Comparison of ENCODE assay signal across 13 mouse cellular contexts in genomic region chr3:144401292-144401691, GRCm38 (mm10).
A peak's percentile ranks its signal among the peaks of the same experiment; 100 is the strongest.
DNase-seq lines count a peak whose midpoint lies in the region; ATAC-seq and TF ChIP-seq lines count a peak whose summit lies in the region.
"Had no signal": no experiment of that assay in that cellular context is flagged by ENCODE, and none has a peak within 500 bp of the region (broad histone marks: within the 10 kb centered on the region; RNA-seq: fewer than 3 reads in every experiment).

No protein-coding gene starts in this region.

- no peaks in the 10 kb centered on the region for H3K9me3 ChIP-seq in heart, postnatal 0 days (replicated peaks; ENCODE audit: control insufficient read depth, low read length)
- H3K9me3 ChIP-seq in G1E (replicated peaks), result no peaks in the 10 kb centered on the region
- H3K9me3 ChIP-seq: kidney, embryonic 15.5 days; limb, embryonic 15.5 days; midbrain, embryonic 13.5 days had no signal

- no peak for TF ChIP-seq EP300 in heart, postnatal 0 days (IDR thresholded peaks at IDR 0.05; ENCODE audit: low read depth)

- no peak overlapping the region for H3K9ac ChIP-seq in heart, postnatal 0 days (replicated peaks; ENCODE audit: low read depth, low read length)
- H3K9ac ChIP-seq: kidney, embryonic 15.5 days; limb, embryonic 15.5 days; midbrain, embryonic 13.5 days had no signal

- 64% methylated on average over 5 of the region's 5 CpGs for WGBS in heart, postnatal 0 days

- H3K4me3 ChIP-seq in heart, postnatal 0 days (ENCODE audit: low read depth, low read length), result no peak overlapping the region
- H3K4me3 ChIP-seq in G1E (ENCODE audit: low read depth, low read length), result peak overlapping the region; percentile 8; the same call in 1 of the 2 replicates
- H3K4me3 ChIP-seq in layer of hippocampus, adult 2 months, result no peak overlapping the region
- H3K4me3 ChIP-seq: kidney, embryonic 15.5 days; limb, embryonic 15.5 days; midbrain, embryonic 13.5 days had no signal

- no peak overlapping the region for H3K4me2 ChIP-seq in heart, postnatal 0 days (ENCODE audit: low read depth, low read length)
- H3K4me2 ChIP-seq: kidney, embryonic 15.5 days; limb, embryonic 15.5 days; midbrain, embryonic 13.5 days had no signal

- peaks cover 9% of the 10 kb centered on the region; the same call in 1 of the 2 replicates for H3K4me1 ChIP-seq in heart, postnatal 0 days (ENCODE audit: control insufficient read depth, insufficient read depth)
- H3K4me1 ChIP-seq in G1E (ENCODE audit: insufficient read depth, low read depth, low read length), result peaks cover 35% of the 10 kb centered on the region

- peak overlapping the region; percentile 32 for H3K27ac ChIP-seq in heart, postnatal 0 days (ENCODE audit: low read depth)
- no peak overlapping the region for H3K27ac ChIP-seq in layer of hippocampus, adult 2 months
- H3K27ac ChIP-seq: kidney, embryonic 15.5 days; limb, embryonic 15.5 days; midbrain, embryonic 13.5 days had no signal

- H3K36me3 ChIP-seq in heart, postnatal 0 days (replicated peaks; ENCODE audit: control insufficient read depth, insufficient read depth, low read length), result no peaks in the 10 kb centered on the region
- no peaks in the 10 kb centered on the region for H3K36me3 ChIP-seq in G1E (replicated peaks)
- H3K36me3 ChIP-seq: kidney, embryonic 15.5 days; limb, embryonic 15.5 days; midbrain, embryonic 13.5 days had no signal

- H3K27me3 ChIP-seq in heart, postnatal 0 days (ENCODE audit: control insufficient read depth, insufficient read depth, low read length), result no peaks in the 10 kb centered on the region
- H3K27me3 ChIP-seq in G1E (ENCODE audit: insufficient read depth, low read length), result peaks cover 4% of the 10 kb centered on the region
- H3K27me3 ChIP-seq: kidney, embryonic 15.5 days; midbrain, embryonic 13.5 days had no signal

- TF ChIP-seq CTCF in heart, postnatal 0 days (IDR thresholded peaks at IDR 0.05; ENCODE audit: low read depth), result no peak
- TF ChIP-seq CTCF in G1E (IDR thresholded peaks at IDR 0.05; ENCODE audit: low read depth, low read length), result no peak
- no peak for TF ChIP-seq CTCF in layer of hippocampus, adult 2 months (conservative IDR thresholded peaks at IDR 0.05)

- intact Hi-C loops in heart, postnatal 14 days (cut with DNase I), result no loop called here

- no peak for ATAC-seq in heart, postnatal 0 days (ENCODE audit: insufficient read depth, low read depth)
- peak; percentile 35 for ATAC-seq in G1E (ENCODE audit: extremely low read depth, insufficient number of reproducible peaks, low FRiP score, poor library complexity, severe bottlenecking)
- 0 out of 2 replicates have a peak, but pooled peaks have one; percentile 15 for ATAC-seq in neutrophil, adult 5-6 weeks (ENCODE audit: extremely low read depth, insufficient number of reproducible peaks, low FRiP score, poor library complexity, severe bottlenecking)
- ATAC-seq: midbrain, embryonic 13.5 days had no signal

- no peak for DNase-seq in heart, postnatal 0 days (ENCODE audit: low spot score)
- no peak for DNase-seq in heart, postnatal 14 days
- peak; percentile 16 for DNase-seq in G1E (ENCODE audit: low spot score)
- DNase-seq in induced T-regulatory cell, adult 2 months (ENCODE audit: low read depth), result peak; percentile 54
- no peak for DNase-seq in layer of hippocampus, adult 2 months (ENCODE audit: low spot score in 2 of 2)
- no peak for DNase-seq in ovary, postnatal 36 days (ENCODE audit: low spot score)
- DNase-seq: adrenal gland, postnatal 10 days; cerebellum, postnatal 14 days; right cerebral cortex, adult 18-20 months had no signal

Comparison
In these comparisons a context has a peak if more than half of its experiments do, and no peak if none do; other contexts are left out.
1. DNase-seq: peak in G1E (single experiment) and induced T-regulatory cell, adult 2 months (single experiment); none in heart, postnatal 0 days (single experiment), heart, postnatal 14 days (0 of 2), layer of hippocampus, adult 2 months (0 of 2) and ovary, postnatal 36 days (single experiment).